Mouse (Mus musculus) skeletal muscle tissue, adult 2 months (tissue): ENCODE data around the gene Cib4.

Experiments
- DNase-seq: peaks from one replicate; pipeline ENCODE4 v3.0.0-alpha.2; 2012; ENCODE audit warnings: low read depth, low spot score

Cib4 gene

GRCm38 (mm10) chr5:30571820-30572219, 26.2 kb upstream of the Cib4 start:
- DNase-seq, result no peak

DNA sequence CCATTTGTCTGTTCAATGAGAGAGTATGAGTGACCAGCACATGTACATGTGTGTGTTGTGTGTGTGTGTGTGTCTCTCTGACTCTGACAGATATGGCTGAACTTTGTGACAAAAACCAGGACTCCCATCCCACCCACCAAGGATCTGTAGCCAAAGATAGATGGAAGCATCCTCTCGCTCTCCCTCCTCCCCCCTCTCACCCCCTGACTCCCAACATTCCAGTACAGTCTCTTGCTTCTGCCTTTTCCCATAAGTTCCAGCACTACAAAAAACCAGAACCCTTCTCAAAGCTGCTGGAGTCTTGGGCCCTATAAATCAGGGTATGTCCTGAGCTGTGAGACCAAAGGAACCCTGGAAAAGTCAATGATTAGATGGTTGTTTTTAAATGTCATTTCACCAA, 22.8 kb upstream of the Cib4 start:
- no peak for DNase-seq

DNA sequence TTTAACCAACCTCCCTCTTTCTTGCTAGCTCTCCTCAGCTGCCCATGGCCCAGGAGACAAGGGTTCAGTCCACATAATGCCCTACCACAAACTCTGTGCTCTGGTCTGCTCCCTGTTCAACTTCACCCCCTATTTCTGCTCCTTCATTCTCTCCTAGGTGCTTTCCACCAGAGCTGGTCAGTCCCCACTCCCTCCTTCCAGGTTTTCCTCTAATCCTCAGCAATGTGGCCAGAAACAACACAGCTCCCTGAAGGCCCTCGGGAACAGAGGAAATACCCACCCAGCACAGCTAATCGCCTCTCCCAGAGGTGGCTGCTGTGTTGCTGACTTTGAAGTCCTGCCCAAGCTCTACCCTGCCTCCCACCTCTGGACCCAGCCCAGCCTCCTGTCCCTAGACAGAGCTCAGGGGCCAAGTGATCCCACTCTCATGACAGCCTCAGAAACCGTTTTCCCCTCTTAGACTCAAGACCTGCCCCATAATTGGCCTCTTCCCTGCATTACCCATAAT, 14.4 kb upstream of the Cib4 start:
- DNase-seq, result no peak

DNA sequence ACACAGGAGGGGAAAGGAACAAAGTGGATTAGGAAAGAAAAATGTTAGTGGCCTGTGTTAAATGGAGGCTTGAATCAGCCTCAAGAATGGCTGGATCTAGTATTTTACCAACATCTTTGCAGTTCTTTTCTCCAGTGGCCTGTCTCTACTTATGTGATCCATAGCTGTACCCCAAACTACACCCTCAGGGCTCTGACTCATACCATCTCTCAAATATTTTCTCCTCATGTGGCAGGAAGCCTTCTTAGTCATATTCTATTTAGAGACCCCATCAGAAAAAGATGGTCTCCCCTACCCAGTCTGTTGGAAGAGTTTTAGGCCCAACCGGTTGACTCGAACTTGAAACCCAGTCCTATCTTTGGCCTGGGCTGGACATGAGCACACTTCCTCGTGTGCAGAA, 13.8 kb upstream of the Cib4 start:
- DNase-seq, result no peak

DNA sequence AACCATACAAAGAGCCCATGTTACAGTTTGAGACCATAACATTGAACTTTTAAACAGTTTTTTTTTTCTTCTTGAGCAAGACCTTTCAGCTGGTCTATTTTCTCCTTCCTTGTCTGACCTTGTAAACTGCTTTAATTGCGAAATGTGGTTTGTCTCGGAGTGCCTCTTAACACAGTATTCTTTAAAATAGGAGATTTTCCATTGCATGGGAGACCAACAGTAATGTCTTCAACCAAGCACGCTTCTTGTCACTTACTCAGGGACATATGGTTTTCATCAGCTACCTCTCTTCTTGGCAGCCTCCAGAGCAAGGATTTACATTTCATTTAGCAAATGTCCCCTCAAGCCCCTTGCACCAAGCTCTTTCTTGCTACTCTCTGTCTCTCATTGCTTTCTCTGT, 10.6 kb upstream of the Cib4 start:
- DNase-seq, result no peak

GRCm38 (mm10) chr5:30554981-30555380, 9.3 kb upstream of the Cib4 start:
- DNase-seq, result no peak

DNA sequence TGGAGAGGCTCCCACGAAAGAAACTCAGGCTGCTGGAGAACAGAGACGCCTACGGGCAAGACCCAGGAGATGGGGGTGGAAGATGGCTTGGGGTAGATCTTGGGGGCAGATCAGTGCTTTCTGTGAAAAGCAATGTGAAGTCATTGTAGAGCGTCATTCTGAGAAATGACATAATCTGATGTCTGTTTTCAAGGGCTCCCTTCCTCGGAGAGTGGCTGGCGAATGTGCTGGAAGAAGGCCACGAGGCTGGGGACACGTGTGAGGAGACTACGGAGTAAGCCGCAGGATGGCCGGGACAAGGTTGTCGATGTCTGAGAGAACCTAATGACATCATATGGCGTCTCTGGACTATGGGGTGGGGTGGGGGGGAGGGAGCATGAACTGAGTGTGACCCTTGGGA, 8.3 kb upstream of the Cib4 start:
- DNase-seq, result no peak

DNA sequence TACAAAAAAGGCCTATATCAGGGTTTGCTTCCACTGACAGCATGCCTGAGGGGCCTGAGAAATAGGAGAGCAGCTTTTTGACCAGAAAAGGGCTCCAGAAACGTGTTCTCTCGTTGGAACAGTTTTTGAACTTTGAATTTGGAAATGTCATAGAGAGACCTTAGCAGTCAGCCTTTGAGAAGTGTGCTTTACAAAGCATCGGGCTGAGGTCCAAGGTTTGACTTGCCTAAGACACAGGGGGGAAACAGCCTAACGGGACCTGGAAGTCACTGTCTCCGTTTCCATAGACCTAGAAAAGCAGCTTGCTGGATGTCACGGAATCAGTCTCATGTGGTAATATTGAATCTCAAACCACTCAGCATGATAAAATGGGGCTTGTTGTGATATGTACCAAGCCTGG, 6.4 kb upstream of the Cib4 start:
- DNase-seq, result no peak

DNA sequence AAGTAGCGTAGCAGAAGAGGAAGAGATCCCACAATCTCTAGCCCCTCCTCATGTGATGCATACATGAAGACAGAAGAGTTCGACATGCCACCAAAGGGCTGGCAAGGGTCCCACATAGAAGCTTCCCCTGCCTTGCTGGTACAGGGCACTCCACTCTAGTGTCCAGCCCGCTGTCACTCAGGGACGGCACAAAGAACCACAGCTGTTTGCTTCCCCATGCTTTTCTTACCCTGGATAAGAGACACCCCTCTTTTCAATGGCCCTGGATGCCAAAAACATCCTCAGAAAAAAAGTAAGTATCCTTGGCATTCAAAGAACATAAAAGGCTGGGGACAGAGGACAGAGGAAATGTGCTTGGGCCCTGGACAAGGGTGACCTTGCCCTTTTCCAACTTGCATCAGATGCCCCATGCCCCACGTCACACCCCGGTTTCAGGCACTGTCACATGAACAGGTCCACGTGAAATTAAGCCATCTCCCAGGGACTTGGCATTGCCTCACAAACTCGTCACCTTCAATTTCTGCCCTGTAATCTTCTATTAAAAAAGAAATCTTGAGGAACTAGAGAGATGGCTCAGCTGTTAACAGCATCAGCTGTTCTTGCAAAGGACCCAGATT, 5.5 kb upstream of the Cib4 start:
- DNase-seq, result no peak

GRCm38 (mm10) chr5:30550334-30551021, 4.8 kb upstream of the Cib4 start:
- no peak for DNase-seq

DNA sequence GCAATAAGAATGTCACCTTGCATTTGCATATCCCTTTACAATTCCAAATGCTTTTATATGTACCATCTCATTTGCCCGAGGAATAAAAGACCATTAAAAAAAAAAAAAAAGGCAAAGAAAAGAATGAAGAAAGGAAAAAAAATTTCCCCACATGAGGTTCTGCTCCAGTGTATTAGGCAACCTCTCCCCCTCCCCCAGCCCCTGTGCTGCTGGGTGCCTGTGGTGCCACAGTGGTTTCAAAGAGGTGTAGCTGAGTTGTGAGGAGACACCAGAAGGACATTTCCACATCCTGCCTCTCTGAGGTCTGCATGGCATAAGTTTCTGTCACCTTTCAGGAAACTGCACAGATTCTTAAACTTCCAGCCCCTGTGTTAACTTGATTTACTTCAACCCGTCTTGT, 3.0 kb upstream of the Cib4 start:
- no peak for DNase-seq

DNA sequence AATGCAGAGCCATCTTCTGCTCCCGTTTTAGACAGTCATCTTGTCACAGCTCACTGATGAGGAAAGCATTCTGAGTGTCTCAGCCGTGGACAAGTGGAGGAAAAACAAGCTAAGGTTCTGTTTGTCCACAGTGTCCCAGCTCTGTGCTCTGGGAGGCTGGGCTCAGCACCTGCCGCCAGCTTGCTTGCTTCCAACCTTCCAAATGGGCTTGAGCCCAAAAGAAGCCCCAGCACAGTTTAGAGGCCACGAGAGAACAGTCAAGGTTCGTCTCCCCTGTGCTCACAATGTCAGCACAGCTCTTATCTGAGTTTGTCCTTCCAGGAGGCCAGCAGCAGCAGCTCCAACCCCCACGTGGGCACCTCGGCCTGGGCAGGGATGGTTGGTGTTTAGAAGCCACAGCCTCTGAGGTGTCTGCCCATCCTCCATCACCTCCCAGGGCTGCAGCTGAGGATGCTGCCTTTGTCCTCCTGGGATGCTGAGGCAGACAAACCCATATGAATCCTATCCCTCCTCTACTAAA, 9.5 kb downstream of the Cib4 start:
- DNase-seq, result no peak

DNA sequence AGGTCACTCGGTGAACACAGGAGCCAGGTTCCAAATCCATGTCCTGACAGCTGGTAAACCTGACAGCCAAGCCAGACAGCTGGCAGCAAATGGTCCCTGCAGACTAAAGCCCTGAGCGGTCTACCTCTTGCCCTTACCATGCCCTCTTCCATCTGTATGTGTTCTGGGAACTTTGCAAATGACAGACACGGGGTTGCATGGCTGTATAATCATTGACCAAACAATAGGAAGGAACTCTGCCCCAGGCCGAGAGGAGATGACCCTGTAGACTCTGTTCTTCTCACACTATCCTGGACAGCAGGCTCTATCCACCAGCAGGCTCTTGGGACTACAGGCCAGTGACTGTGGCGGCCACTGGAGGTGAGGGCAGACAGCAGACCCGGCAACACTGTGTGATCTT, 11.0 kb downstream of the Cib4 start:
- no peak for DNase-seq

DNA sequence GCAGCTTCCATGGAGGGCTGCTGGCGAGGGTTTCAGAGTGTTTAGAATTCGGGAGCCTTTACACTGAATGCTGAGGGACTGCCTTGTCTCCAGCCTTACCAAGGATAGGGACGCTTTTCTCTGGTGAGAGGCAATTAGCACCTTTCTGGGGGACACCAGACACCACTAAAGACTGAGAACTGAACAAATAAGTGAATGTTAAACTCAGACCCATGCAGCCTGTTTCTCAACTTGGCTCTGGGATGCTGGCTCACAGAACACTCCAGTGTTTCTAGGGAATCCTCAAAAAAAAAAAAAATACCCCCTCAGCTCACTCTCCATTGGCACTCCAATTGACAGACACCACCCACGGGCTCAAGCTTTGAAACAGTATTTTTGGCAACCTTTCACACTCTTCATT, 16.7 kb downstream of the Cib4 start:
- DNase-seq, result no peak

DNA sequence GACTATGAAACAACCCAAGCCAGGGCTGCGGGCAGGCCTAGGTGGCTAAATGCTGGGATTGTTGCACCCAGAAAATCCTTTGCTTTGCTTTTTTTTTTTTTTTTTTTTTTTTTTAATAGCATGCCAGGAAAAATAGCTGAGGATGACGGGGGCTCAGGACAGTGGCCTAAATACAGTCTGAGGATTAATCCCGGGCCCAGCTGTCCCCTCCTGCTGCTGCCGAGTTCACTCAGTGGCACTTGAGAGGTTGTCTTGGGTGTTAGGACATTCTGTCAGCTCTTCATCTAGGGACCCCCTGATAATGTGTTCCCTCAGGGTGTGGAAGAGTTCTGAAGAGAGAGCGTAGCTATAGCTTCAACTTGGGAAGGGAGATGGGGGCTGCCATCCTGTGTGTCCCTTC, 18.5 kb downstream of the Cib4 start:
- DNase-seq, result no peak

DNA sequence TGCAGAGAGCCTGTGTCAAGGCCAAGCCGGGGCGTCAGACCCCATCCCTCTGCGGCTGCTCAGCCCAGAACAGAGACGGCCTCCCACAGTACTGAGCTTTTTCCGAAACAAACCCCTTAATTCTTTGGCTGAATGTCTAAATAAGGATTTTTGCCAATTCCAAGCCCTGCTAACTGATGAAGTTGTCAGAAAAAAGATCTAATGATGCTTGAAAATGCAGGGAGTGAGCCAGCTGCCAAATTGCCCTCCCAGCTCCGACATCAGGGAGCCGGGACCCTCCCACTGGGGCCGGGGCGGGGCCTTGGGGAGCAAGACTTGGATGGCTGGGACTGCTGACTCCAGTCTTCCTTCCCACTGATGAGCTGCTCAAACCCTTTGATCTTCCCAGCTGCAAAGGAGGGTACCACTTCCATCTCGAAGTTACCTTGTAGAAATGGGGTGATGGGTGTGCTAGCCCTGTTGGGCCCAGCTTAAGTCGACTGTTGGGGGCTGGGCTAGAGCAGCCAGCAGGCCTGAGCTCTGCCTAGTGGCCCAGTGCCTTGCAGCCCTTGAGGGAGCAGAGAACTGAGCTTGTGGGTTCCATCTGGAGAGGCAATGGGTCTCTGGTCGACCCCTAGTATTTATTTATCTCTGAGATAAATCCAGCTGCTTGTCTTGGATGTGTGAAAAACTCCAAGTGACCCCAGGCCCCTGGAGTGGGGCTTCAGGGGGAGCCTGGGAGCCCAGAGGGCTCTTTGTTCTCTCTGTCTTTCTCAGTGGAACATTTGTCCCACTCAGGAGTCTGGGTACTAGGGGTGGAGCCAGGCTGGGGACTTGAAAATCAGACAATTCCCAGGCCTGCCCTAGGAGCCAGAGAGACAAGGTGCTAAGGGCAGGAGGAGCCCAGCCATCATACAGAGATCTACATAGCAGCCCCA, 19.5 kb downstream of the Cib4 start:
- no peak for DNase-seq

DNA sequence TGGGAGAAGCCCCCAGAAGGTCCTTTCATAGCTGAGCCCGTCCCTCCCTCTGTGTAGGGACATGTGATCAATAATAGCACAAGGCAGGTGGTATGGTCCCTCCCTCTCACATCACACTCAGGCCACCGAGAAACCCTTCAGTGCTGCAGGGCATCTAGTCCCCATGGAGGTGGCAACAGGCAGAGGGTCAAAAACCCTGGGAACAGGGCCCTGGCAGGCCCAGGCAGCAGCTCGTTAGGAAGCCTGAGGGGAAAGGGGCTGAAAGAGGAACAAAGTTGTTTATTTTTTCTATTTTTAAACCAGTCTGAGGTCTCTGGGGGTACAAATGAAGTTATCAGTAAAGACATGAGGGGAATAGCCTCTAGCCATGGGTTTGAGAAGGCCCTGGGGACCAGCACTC, 21.4 kb downstream of the Cib4 start:
- no peak for DNase-seq

DNA sequence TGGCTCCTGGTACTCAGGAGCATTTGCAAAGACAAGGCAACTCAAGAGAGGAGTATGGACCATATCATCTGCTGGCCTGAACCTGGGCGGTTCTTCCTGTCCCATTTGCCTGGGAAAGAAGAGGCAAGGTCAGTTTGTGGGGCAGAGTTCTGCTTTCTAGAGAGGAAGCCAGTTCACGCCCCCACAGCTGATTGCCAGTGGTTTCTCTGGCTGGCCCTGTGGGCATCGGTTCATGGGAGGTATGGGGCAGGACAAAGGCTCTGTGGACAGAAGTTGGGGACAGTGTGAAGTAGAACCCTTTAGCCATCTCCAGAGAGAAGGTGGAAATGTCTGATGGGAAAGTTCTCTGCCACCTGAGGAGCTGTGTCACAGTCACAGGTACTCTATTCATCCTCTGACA, 22.5 kb downstream of the Cib4 start:
- no peak for DNase-seq

DNA sequence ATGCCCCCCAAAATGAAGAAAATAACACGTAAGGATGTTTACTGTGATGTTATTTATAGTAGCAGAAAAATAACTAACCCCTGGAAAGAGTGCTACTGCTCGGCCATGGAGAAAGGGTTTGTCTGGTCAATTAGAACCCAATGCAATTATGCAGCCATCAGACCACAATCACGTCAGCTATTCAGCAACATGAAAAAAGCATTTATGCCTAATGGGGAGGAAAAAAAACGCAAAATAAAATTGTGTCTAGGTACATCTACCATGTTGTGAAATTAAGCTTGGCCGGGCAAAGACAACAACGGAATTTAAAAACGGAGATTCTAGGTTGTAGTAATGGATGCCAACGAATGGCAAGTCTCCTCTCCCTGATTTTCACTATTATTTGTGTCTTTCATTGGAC, 23.2 kb downstream of the Cib4 start:
- no peak for DNase-seq

DNA sequence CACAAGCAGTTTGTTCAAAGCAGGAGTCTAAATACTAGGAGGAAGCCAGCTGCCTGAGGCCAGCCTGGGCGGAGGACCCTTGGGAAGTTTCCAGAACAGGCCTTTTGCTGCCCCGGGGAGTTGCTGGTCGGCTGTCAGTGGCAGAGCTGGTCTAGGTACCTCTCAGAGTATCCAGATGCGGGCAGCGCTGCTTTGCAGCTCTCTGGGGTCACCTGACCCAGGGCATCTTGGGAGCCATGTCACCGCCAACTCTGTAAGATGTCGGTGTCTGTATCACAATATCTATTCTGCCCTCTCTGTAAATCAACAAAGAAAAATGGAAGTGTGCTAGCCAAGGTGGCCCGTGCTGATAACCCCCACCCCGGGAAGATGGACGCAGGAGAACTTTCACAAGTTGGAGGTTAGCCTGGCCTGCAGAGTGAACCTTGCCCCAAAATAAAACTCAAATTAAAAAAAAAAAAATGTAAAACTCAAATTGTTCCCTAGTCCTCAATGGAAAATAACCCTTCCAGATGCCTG, 25.4 kb downstream of the Cib4 start:
- no peak for DNase-seq

DNA sequence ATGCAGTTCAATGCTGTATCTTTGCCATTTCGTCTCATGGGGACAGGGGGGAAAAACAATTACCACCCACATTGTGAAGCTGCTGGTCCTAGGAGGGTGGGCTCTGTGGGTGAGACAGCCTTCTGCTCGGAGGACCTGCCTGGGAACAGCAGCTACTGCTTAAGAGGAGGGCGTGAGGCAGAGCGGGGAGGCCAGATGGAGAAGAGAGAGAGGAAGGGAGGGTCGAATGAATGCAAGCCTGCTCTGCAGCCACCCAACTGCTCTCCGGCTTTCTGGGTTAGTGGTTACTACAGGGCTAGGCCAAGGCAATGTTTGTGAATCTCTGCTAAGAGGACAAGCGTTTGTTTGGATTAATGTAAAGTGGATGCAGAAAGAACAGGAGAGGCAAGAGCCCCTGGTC, 26.1 kb downstream of the Cib4 start:
- DNase-seq, result no peak

- no peak for DNase-seq
Measured at GRCm38 (mm10) chr5:30518547-30518946, 27.1 kb downstream of the Cib4 start.
